Mouse (Mus musculus): ENCODE measurements around the gene Gpam. TPM values are rescaled to one million over a fixed set of nuclear protein-coding genes. Genes with fewer than 3 reads are reported as not detected.

Gene Gpam
- total RNA-seq, 1 experiment from 2014 or later = 18.0 TPM

- ATAC-seq (replicated peaks; ENCODE audit: low read depth, poor library complexity, severe bottlenecking) = no peak
Observed at GRCm38 (mm10) chr19:55143391-55144300, 16.6 kb upstream of the Gpam start.

GRCm38 (mm10) chr19:55139301-55139700, 12.3 kb upstream of the Gpam start:
- peak; percentile 63 for ATAC-seq (replicated peaks; ENCODE audit: low read depth, poor library complexity, severe bottlenecking)

GRCm38 (mm10) chr19:55138506-55138905, 11.5 kb upstream of the Gpam start:
- no peak for ATAC-seq (replicated peaks; ENCODE audit: low read depth, poor library complexity, severe bottlenecking)

GRCm38 (mm10) chr19:55137884-55138283, 10.8 kb upstream of the Gpam start:
- ATAC-seq (replicated peaks; ENCODE audit: low read depth, poor library complexity, severe bottlenecking) = no peak

- no peak for ATAC-seq (replicated peaks; ENCODE audit: low read depth, poor library complexity, severe bottlenecking)
Observed at GRCm38 (mm10) chr19:55136693-55137427, 9.8 kb upstream of the Gpam start.

GRCm38 (mm10) chr19:55135918-55136317, 8.9 kb upstream of the Gpam start:
- no peak for ATAC-seq (replicated peaks; ENCODE audit: low read depth, poor library complexity, severe bottlenecking)

GRCm38 (mm10) chr19:55134521-55134920, 7.5 kb upstream of the Gpam start:
- ATAC-seq (replicated peaks; ENCODE audit: low read depth, poor library complexity, severe bottlenecking) = no peak

GRCm38 (mm10) chr19:55132476-55132875, 5.4 kb upstream of the Gpam start:
- ATAC-seq (replicated peaks; ENCODE audit: low read depth, poor library complexity, severe bottlenecking) = no peak

- ATAC-seq (replicated peaks; ENCODE audit: low read depth, poor library complexity, severe bottlenecking) = no peak
Observed at GRCm38 (mm10) chr19:55131747-55132146, 4.7 kb upstream of the Gpam start.

- no peak for ATAC-seq (replicated peaks; ENCODE audit: low read depth, poor library complexity, severe bottlenecking)
Observed at GRCm38 (mm10) chr19:55128469-55128868, 1.4 kb upstream of the Gpam start.

GRCm38 (mm10) chr19:55125456-55125855, 1.6 kb downstream of the Gpam start:
- ATAC-seq (replicated peaks; ENCODE audit: low read depth, poor library complexity, severe bottlenecking) = no peak

- no peak for ATAC-seq (replicated peaks; ENCODE audit: low read depth, poor library complexity, severe bottlenecking)
Observed at GRCm38 (mm10) chr19:55123001-55123536, 4.0 kb downstream of the Gpam start.

GRCm38 (mm10) chr19:55122351-55122980, 4.6 kb downstream of the Gpam start:
- no peak for ATAC-seq (replicated peaks; ENCODE audit: low read depth, poor library complexity, severe bottlenecking)

- no peak for ATAC-seq (replicated peaks; ENCODE audit: low read depth, poor library complexity, severe bottlenecking)
Observed at GRCm38 (mm10) chr19:55121836-55122235, 5.2 kb downstream of the Gpam start.

- ATAC-seq (replicated peaks; ENCODE audit: low read depth, poor library complexity, severe bottlenecking) = no peak
Observed at GRCm38 (mm10) chr19:55120518-55121244, 6.4 kb downstream of the Gpam start.

- ATAC-seq (replicated peaks; ENCODE audit: low read depth, poor library complexity, severe bottlenecking) = no peak
Observed at GRCm38 (mm10) chr19:55119541-55119940, 7.5 kb downstream of the Gpam start.

- no peak for ATAC-seq (replicated peaks; ENCODE audit: low read depth, poor library complexity, severe bottlenecking)
Observed at GRCm38 (mm10) chr19:55117991-55118390, 9.0 kb downstream of the Gpam start.

GRCm38 (mm10) chr19:55117059-55117815, 9.8 kb downstream of the Gpam start:
- no peak for ATAC-seq (replicated peaks; ENCODE audit: low read depth, poor library complexity, severe bottlenecking)

- ATAC-seq (replicated peaks; ENCODE audit: low read depth, poor library complexity, severe bottlenecking) = no peak
Observed at GRCm38 (mm10) chr19:55115532-55115931, 11.5 kb downstream of the Gpam start.

Measured in common myeloid progenitor, adult 5-6 weeks (primary cell).